Mouse (Mus musculus) layer of hippocampus, postnatal 25 days (tissue): Measurements from ENCODE around the gene Amotl2. TPM values are rescaled to one million over a fixed set of nuclear protein-coding genes. Genes with fewer than 3 reads are reported as not detected.

Experiments
- DNase-seq, 2 experiments: peaks; one replicate each; pipeline ENCODE4 v3.0.0; 2022; ENCODE audit warnings: mixed read lengths in 2 of 2, low spot score in 1 of 2; ENCODE audit errors: extremely low spot score in 1 of 2
- total RNA-seq, 2 experiments: library from RNA; stranded (reverse); gene quantifications; 2 replicates each; pipeline ENCODE4 v1.2.3; 2021

Gene Amotl2
- total RNA-seq, 2 experiments from 2014 or later, result 19.1 to 24.1 TPM

DNA sequence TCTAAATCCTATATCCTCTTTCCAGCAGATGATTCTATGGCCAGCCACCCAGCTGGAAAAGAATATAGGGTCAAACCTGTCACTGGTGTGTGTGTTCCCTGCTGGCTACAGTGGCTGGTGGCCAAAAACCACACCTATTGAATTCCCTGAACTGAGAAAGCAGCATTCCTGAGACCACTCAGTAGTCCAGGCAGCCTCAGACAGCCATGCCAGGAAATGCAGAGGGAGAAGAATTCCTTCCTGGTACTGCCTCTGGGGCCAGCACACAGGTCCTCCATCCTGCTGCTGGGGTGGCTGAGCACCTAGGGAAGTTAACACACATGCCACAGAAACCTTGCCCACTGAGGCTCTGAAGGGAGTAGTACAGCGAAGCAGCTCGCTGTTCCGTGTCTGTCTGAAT lies 50.3 kb downstream of the Amotl2 start:
- no peak for DNase-seq

- DNase-seq, result no peak
Observed at GRCm38 (mm10) chr9:102769257-102769656, 52.8 kb downstream of the Amotl2 start.

DNA sequence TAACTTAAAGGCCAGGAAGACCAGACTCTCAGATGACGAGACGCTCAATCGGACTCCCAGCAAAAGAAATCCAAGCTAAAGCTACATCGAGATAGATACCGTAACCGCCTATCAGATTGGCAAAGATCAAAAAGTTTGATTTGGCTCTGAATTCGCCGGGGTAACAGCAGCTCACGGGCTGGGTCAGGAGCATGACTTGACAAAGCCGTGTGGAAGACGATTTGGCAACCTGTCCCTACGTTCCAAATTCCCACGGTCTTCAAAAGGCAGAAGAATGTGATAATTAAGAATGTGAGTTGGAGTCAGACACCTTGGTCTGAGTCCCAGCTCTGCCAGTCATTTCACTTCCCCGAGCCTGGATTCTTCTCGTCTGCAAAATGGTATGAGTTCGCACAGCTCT lies 53.7 kb downstream of the Amotl2 start:
- DNase-seq, result no peak

GRCm38 (mm10) chr9:102771308-102771895 lies 54.9 kb downstream of the Amotl2 start:
- no peak for DNase-seq

- no peak for DNase-seq
Observed at GRCm38 (mm10) chr9:102777631-102778591, 61.4 kb downstream of the Amotl2 start.

GRCm38 (mm10) chr9:102779493-102779892 lies 63.0 kb downstream of the Amotl2 start:
- peak; percentile 34 to 72 for DNase-seq

Other genes starting within 250 kb of the Amotl2 start
- 1 to 10 TPM; 3.5 to 4.0 TPM for gene Ky, start 210.9 kb upstream of the Amotl2 start, total RNA-seq
- 100 to 1,000 TPM in 1 of 2 experiments, 10 to 100 TPM in 1; 99.6 to 106 TPM for gene Anapc13, start 90.4 kb upstream of the Amotl2 start, total RNA-seq
- 10 to 100 TPM; 27.3 to 33.4 TPM for gene Cep63, start 90.1 kb upstream of the Amotl2 start, total RNA-seq
- 10 to 100 TPM; 37.1 to 44.4 TPM for gene Ryk, start 118.2 kb downstream of the Amotl2 start, total RNA-seq